Comparison of ENCODE assay signal across 12 mouse cellular contexts in genomic region chr3:88382383-88382782, GRCm38 (mm10). TPM values are rescaled to one million over a fixed set of nuclear protein-coding genes. Genes with fewer than 3 reads are reported as not detected.
DNase-seq lines count a peak whose midpoint lies in the region; ATAC-seq and TF ChIP-seq lines count a peak whose summit lies in the region.
"Not testable (repeated sequence)": the region's sequence is repeated elsewhere in the genome, so short reads cannot be mapped to it uniquely, and the experiment has no call there.
"Had no signal": no experiment of that assay in that cellular context is flagged by ENCODE, and none has a peak within 500 bp of the region (broad histone marks: within the 10 kb centered on the region; RNA-seq: fewer than 3 reads in every experiment).

No protein-coding gene starts in this region.

- peak; percentile 27; the same call in 1 of the 2 replicates for ATAC-seq in forebrain, embryonic 11.5 days (replicated peaks; ENCODE audit: low FRiP score)
- not testable (repeated sequence) for ATAC-seq in heart, embryonic 12.5 days (ENCODE audit: insufficient number of reproducible peaks, low FRiP score); kidney, embryonic 16.5 days (ENCODE audit: low FRiP score, low TSS enrichment)
- peak; percentile 27; the same call in 1 of the 2 replicates for ATAC-seq in hindbrain, embryonic 16.5 days
- 0 out of 2 replicates have a peak, but pooled peaks have one; percentile 6 for ATAC-seq in liver, embryonic 14.5 days (ENCODE audit: insufficient read depth)
- peak; percentile 54 for ATAC-seq in neural tube, embryonic 12.5 days (ENCODE audit: low FRiP score, low read depth)
- peak; percentile 14; the same call in 1 of the 2 replicates for ATAC-seq in stomach, postnatal 0 days (ENCODE audit: low FRiP score, low TSS enrichment)

- H3K27ac ChIP-seq in forebrain, embryonic 11.5 days (ENCODE audit: low read depth, low read length); heart, embryonic 12.5 days (ENCODE audit: poor library complexity, severe bottlenecking); hindbrain, embryonic 16.5 days (ENCODE audit: low read depth, low read length); kidney, embryonic 16.5 days (ENCODE audit: low read length); liver, embryonic 14.5 days; neural tube, embryonic 12.5 days; stomach, postnatal 0 days (replicated peaks): not testable (repeated sequence)

- H3K9ac ChIP-seq in forebrain, embryonic 11.5 days (ENCODE audit: low read length); heart, embryonic 12.5 days; hindbrain, embryonic 16.5 days (ENCODE audit: low read depth, low read length); kidney, embryonic 16.5 days (replicated peaks; ENCODE audit: low read length); liver, embryonic 14.5 days (replicated peaks); neural tube, embryonic 12.5 days; stomach, postnatal 0 days (ENCODE audit: low read length): not testable (repeated sequence)

- not testable (repeated sequence) for H3K27me3 ChIP-seq in forebrain, embryonic 11.5 days (ENCODE audit: control insufficient read depth, insufficient read depth, low read length); heart, embryonic 12.5 days (replicated peaks); hindbrain, embryonic 16.5 days (replicated peaks; ENCODE audit: control insufficient read depth, insufficient read depth, low read length); kidney, embryonic 16.5 days (ENCODE audit: insufficient read depth, low read length); liver, embryonic 14.5 days (ENCODE audit: control insufficient read depth, insufficient read depth, low read length); neural tube, embryonic 12.5 days (replicated peaks); stomach, postnatal 0 days (ENCODE audit: control insufficient read depth, insufficient read depth, low read length)

- TF ChIP-seq EP300 in liver, embryonic 14.5 days (IDR thresholded peaks at IDR 0.05; ENCODE audit: low read depth); stomach, postnatal 0 days (optimal IDR thresholded peaks at IDR 0.05): not testable (repeated sequence)

- not testable (repeated sequence) for H3K9me3 ChIP-seq in forebrain, embryonic 11.5 days (ENCODE audit: control insufficient read depth, low read length); heart, embryonic 12.5 days (replicated peaks); hindbrain, embryonic 16.5 days (ENCODE audit: control insufficient read depth, low read length); kidney, embryonic 16.5 days (ENCODE audit: low read length); liver, embryonic 14.5 days (ENCODE audit: control insufficient read depth, low read length); neural tube, embryonic 12.5 days; stomach, postnatal 0 days (ENCODE audit: control insufficient read depth, low read length)

- TF ChIP-seq CTCF in liver, embryonic 14.5 days (IDR thresholded peaks at IDR 0.05; ENCODE audit: low read depth); stomach, postnatal 0 days (IDR thresholded peaks at IDR 0.05; ENCODE audit: low read depth): not testable (repeated sequence)

- H3K4me1 ChIP-seq in forebrain, embryonic 11.5 days (replicated peaks; ENCODE audit: control insufficient read depth, insufficient read depth, low read length); heart, embryonic 12.5 days (replicated peaks); hindbrain, embryonic 16.5 days (ENCODE audit: control insufficient read depth, insufficient read depth, low read depth, low read length); kidney, embryonic 16.5 days (ENCODE audit: insufficient read depth, low read length); liver, embryonic 14.5 days (replicated peaks; ENCODE audit: control insufficient read depth in 2 of 2, insufficient read depth in 2 of 2, low read length in 1 of 2); neural tube, embryonic 12.5 days; stomach, postnatal 0 days (replicated peaks; ENCODE audit: control insufficient read depth, insufficient read depth): not testable (repeated sequence)

- WGBS in forebrain, embryonic 11.5 days = 17% methylated on average over 1 of the region's 7 CpGs
- 20% methylated on average over 2 of the region's 7 CpGs for WGBS in heart, embryonic 12.5 days
- 24% methylated on average over 1 of the region's 7 CpGs for WGBS in hindbrain, embryonic 16.5 days
- 31% methylated on average over 2 of the region's 7 CpGs for WGBS in kidney, embryonic 16.5 days
- WGBS in liver, embryonic 14.5 days (ENCODE audit: insufficient replicate concordance) = 14% methylated on average over 1 of the region's 7 CpGs
- WGBS in neural tube, embryonic 12.5 days = 46% methylated on average over 3 of the region's 7 CpGs
- WGBS in stomach, postnatal 0 days = 51% methylated on average over 2 of the region's 7 CpGs

- not testable (repeated sequence) for H3K4me3 ChIP-seq in forebrain, embryonic 11.5 days (ENCODE audit: low read depth, low read length); heart, embryonic 12.5 days; hindbrain, embryonic 16.5 days (ENCODE audit: low read length); kidney, embryonic 16.5 days (ENCODE audit: low read length); liver, embryonic 14.5 days (ENCODE audit: insufficient read depth in 1 of 2, low read depth in 2 of 2, low read length in 2 of 2); neural tube, embryonic 12.5 days; stomach, postnatal 0 days (ENCODE audit: low read depth, low read length)

- H3K36me3 ChIP-seq in forebrain, embryonic 11.5 days (ENCODE audit: control insufficient read depth, insufficient read depth, low read length); heart, embryonic 12.5 days; hindbrain, embryonic 16.5 days (ENCODE audit: control insufficient read depth, insufficient read depth, low read length); kidney, embryonic 16.5 days (ENCODE audit: insufficient read depth, low read length); liver, embryonic 14.5 days (replicated peaks; ENCODE audit: control insufficient read depth, insufficient read depth, low read depth); neural tube, embryonic 12.5 days; stomach, postnatal 0 days (ENCODE audit: control insufficient read depth, insufficient read depth, low read length): not testable (repeated sequence)

- H3K4me2 ChIP-seq in forebrain, embryonic 11.5 days (ENCODE audit: low read depth, low read length, severe bottlenecking); hindbrain, embryonic 16.5 days (ENCODE audit: low read length); liver, embryonic 14.5 days (ENCODE audit: low read depth); neural tube, embryonic 12.5 days (replicated peaks); stomach, postnatal 0 days (replicated peaks; ENCODE audit: low read depth): not testable (repeated sequence)
- peak overlapping the region; percentile 64; the same call in 1 of the 2 replicates for H3K4me2 ChIP-seq in heart, embryonic 12.5 days
- peak overlapping the region; percentile 51 for H3K4me2 ChIP-seq in kidney, embryonic 16.5 days (replicated peaks; ENCODE audit: low read depth, low read length)

- not testable (repeated sequence) for DNase-seq in forebrain, embryonic 11.5 days (ENCODE audit: low spot score); liver, embryonic 14.5 days (ENCODE audit: low read depth in 3 of 3, low spot score in 3 of 3); stomach, postnatal 0 days (ENCODE audit: low spot score)

RNA-seq across cellular contexts. Expression of gene Bglap, which starts 1.9 kb away (rescaled TPM):
- not detected in 2 replicates for polyA plus RNA-seq in forebrain, embryonic 11.5 days (2014; fragmentation: Nextera tagmentation; extraction: Ambion mirVana)
- polyA plus RNA-seq in heart, embryonic 12.5 days (2016; fragmentation: Nextera tagmentation; extraction: Ambion mirVana) = not detected in 2 replicates
- not detected in 2 replicates for polyA plus RNA-seq in hindbrain, embryonic 16.5 days (2015; fragmentation: Nextera tagmentation; extraction: Ambion mirVana)
- 0.56 TPM in 1 of 2 replicates, not detected in the other for polyA plus RNA-seq in kidney, embryonic 16.5 days (2015; fragmentation: Nextera tagmentation; extraction: Ambion mirVana)
- not detected in 2 replicates for polyA plus RNA-seq in liver, embryonic 14.5 days (2012; rRNA removed)
- polyA plus RNA-seq in liver, embryonic 14.5 days (2014; fragmentation: Nextera tagmentation; extraction: Ambion mirVana) = not detected in 2 replicates
- polyA plus RNA-seq in neural tube, embryonic 12.5 days (2016; fragmentation: Nextera tagmentation; extraction: Ambion mirVana) = not detected in 2 replicates
- 0.64 TPM in 1 of 2 replicates, not detected in the other for polyA plus RNA-seq in stomach, postnatal 0 days (2015; fragmentation: Nextera tagmentation; extraction: Ambion mirVana)
- polyA plus RNA-seq: erythroblast, embryonic 14.5 days; heart, embryonic 14.5 days; intestine, postnatal 0 days; lung, adult 2 months had no signal

RNA-seq across cellular contexts. Expression of gene Bglap2, which starts 3.9 kb away (rescaled TPM):
- not detected in 2 replicates for polyA plus RNA-seq in forebrain, embryonic 11.5 days (2014; fragmentation: Nextera tagmentation; extraction: Ambion mirVana)
- polyA plus RNA-seq in heart, embryonic 12.5 days (2016; fragmentation: Nextera tagmentation; extraction: Ambion mirVana) = not detected in 2 replicates
- not detected in 2 replicates for polyA plus RNA-seq in hindbrain, embryonic 16.5 days (2015; fragmentation: Nextera tagmentation; extraction: Ambion mirVana)
- not detected in 2 replicates for polyA plus RNA-seq in kidney, embryonic 16.5 days (2015; fragmentation: Nextera tagmentation; extraction: Ambion mirVana)
- polyA plus RNA-seq in liver, embryonic 14.5 days (2012; rRNA removed) = not detected in 2 replicates
- polyA plus RNA-seq in liver, embryonic 14.5 days (2014; fragmentation: Nextera tagmentation; extraction: Ambion mirVana) = not detected in 2 replicates
- not detected in 2 replicates for polyA plus RNA-seq in neural tube, embryonic 12.5 days (2016; fragmentation: Nextera tagmentation; extraction: Ambion mirVana)
- 20.1 and 24.9 TPM in 2 replicates for polyA plus RNA-seq in stomach, postnatal 0 days (2015; fragmentation: Nextera tagmentation; extraction: Ambion mirVana)
- polyA plus RNA-seq: erythroblast, embryonic 14.5 days; heart, embryonic 14.5 days; intestine, postnatal 0 days; spleen, adult 2 months had no signal

RNA-seq across cellular contexts. Expression of gene Bglap3, which starts 9.8 kb away (rescaled TPM):
- polyA plus RNA-seq in forebrain, embryonic 11.5 days (2014; fragmentation: Nextera tagmentation; extraction: Ambion mirVana) = not detected in 2 replicates
- polyA plus RNA-seq in heart, embryonic 12.5 days (2016; fragmentation: Nextera tagmentation; extraction: Ambion mirVana) = 0.10 TPM in 1 of 2 replicates, not detected in the other
- 0.09 and 0.10 TPM in 2 replicates for polyA plus RNA-seq in hindbrain, embryonic 16.5 days (2015; fragmentation: Nextera tagmentation; extraction: Ambion mirVana)
- 0.22 and 0.71 TPM in 2 replicates for polyA plus RNA-seq in kidney, embryonic 16.5 days (2015; fragmentation: Nextera tagmentation; extraction: Ambion mirVana)
- polyA plus RNA-seq in liver, embryonic 14.5 days (2012; rRNA removed) = 0.27 and 0.38 TPM in 2 replicates
- polyA plus RNA-seq in liver, embryonic 14.5 days (2014; fragmentation: Nextera tagmentation; extraction: Ambion mirVana) = 0.29 and 0.38 TPM in 2 replicates
- not detected in 2 replicates for polyA plus RNA-seq in neural tube, embryonic 12.5 days (2016; fragmentation: Nextera tagmentation; extraction: Ambion mirVana)
- 199 and 225 TPM in 2 replicates for polyA plus RNA-seq in stomach, postnatal 0 days (2015; fragmentation: Nextera tagmentation; extraction: Ambion mirVana)
- polyA plus RNA-seq: erythroblast, embryonic 14.5 days; heart, embryonic 14.5 days had no signal

RNA-seq across cellular contexts. Expression of gene Paqr6, which starts 18.0 kb away (rescaled TPM):
- 1.1 and 1.2 TPM in 2 replicates for polyA plus RNA-seq in forebrain, embryonic 11.5 days (2014; fragmentation: Nextera tagmentation; extraction: Ambion mirVana)
- polyA plus RNA-seq in heart, embryonic 12.5 days (2016; fragmentation: Nextera tagmentation; extraction: Ambion mirVana) = 3.6 and 4.3 TPM in 2 replicates
- 2.9 and 3.1 TPM in 2 replicates for polyA plus RNA-seq in hindbrain, embryonic 16.5 days (2015; fragmentation: Nextera tagmentation; extraction: Ambion mirVana)
- polyA plus RNA-seq in kidney, embryonic 16.5 days (2015; fragmentation: Nextera tagmentation; extraction: Ambion mirVana) = 19.1 and 22.1 TPM in 2 replicates
- polyA plus RNA-seq in liver, embryonic 14.5 days (2012; rRNA removed) = 7.8 and 8.7 TPM in 2 replicates
- 4.1 and 6.6 TPM in 2 replicates for polyA plus RNA-seq in liver, embryonic 14.5 days (2014; fragmentation: Nextera tagmentation; extraction: Ambion mirVana)
- 2.0 and 2.3 TPM in 2 replicates for polyA plus RNA-seq in neural tube, embryonic 12.5 days (2016; fragmentation: Nextera tagmentation; extraction: Ambion mirVana)
- polyA plus RNA-seq in stomach, postnatal 0 days (2015; fragmentation: Nextera tagmentation; extraction: Ambion mirVana) = 12.3 and 16.2 TPM in 2 replicates

RNA-seq across cellular contexts. Expression of gene Pmf1, which starts 27.7 kb away (rescaled TPM):
- polyA plus RNA-seq in forebrain, embryonic 11.5 days (2014; fragmentation: Nextera tagmentation; extraction: Ambion mirVana) = 141 and 158 TPM in 2 replicates
- polyA plus RNA-seq in heart, embryonic 12.5 days (2016; fragmentation: Nextera tagmentation; extraction: Ambion mirVana) = 100 and 104 TPM in 2 replicates
- polyA plus RNA-seq in hindbrain, embryonic 16.5 days (2015; fragmentation: Nextera tagmentation; extraction: Ambion mirVana) = 30.6 and 34.4 TPM in 2 replicates
- 144 and 152 TPM in 2 replicates for polyA plus RNA-seq in kidney, embryonic 16.5 days (2015; fragmentation: Nextera tagmentation; extraction: Ambion mirVana)
- 59.1 and 60.6 TPM in 2 replicates for polyA plus RNA-seq in liver, embryonic 14.5 days (2012; rRNA removed)
- 73.8 and 81.2 TPM in 2 replicates for polyA plus RNA-seq in liver, embryonic 14.5 days (2014; fragmentation: Nextera tagmentation; extraction: Ambion mirVana)
- polyA plus RNA-seq in neural tube, embryonic 12.5 days (2016; fragmentation: Nextera tagmentation; extraction: Ambion mirVana) = 75.9 and 79.7 TPM in 2 replicates
- 55.6 and 58.1 TPM in 2 replicates for polyA plus RNA-seq in stomach, postnatal 0 days (2015; fragmentation: Nextera tagmentation; extraction: Ambion mirVana)

Comparison
In these comparisons a context has a peak if more than half of its experiments do, and no peak if none do; other contexts are left out.
1. RNA of gene Bglap2, which starts 3.9 kb away (polyA plus RNA-seq): 20.1 to 24.9 TPM in stomach, postnatal 0 days; not detected in heart, embryonic 12.5 days, not detected in liver, embryonic 14.5 days, not detected in forebrain, embryonic 11.5 days, not detected in hindbrain, embryonic 16.5 days, not detected in kidney, embryonic 16.5 days and not detected in neural tube, embryonic 12.5 days; every median in the first group is over 10 times any median in the second.
2. RNA of gene Bglap3, which starts 9.8 kb away (polyA plus RNA-seq): 199 to 225 TPM in stomach, postnatal 0 days; 0.27 to 0.38 TPM in liver, embryonic 14.5 days, 0.22 to 0.71 TPM in kidney, embryonic 16.5 days, 0.10 TPM in heart, embryonic 12.5 days, 0.09 to 0.10 TPM in hindbrain, embryonic 16.5 days, not detected in forebrain, embryonic 11.5 days and not detected in neural tube, embryonic 12.5 days; every median in the first group is over 100 times any median in the second.